15 mouse cellular contexts compared by ENCODE assay signal in genomic region chr12:9048090-9048489, GRCm38 (mm10).
"Had no signal": no experiment of that assay in that cellular context is flagged by ENCODE, and none has a peak within 500 bp of the region (broad histone marks: within the 10 kb centered on the region; RNA-seq: fewer than 3 reads in every experiment).

No protein-coding gene starts in this region.

- DNase-seq: retina, postnatal 1 day; right cerebral cortex, adult 18-20 months; right cerebral cortex, postnatal 14 days; right cerebral cortex, postnatal 25 days; right cerebral cortex, postnatal 4 days; spleen, adult 18-20 months; thymus, adult 18-20 months; thymus, adult 2 months; thymus, postnatal 14 days; thymus, postnatal 25 days; thymus, postnatal 36 days; thymus, postnatal 4 days had no signal

- H3K27ac ChIP-seq: neural tube, embryonic 15.5 days; stomach, embryonic 15.5 days; stomach, postnatal 0 days had no signal

- H3K36me3 ChIP-seq: neural tube, embryonic 15.5 days; stomach, embryonic 15.5 days had no signal

- H3K4me2 ChIP-seq: neural tube, embryonic 15.5 days; stomach, embryonic 15.5 days had no signal

- H3K4me1 ChIP-seq: neural tube, embryonic 15.5 days; stomach, embryonic 15.5 days had no signal

- H3K27me3 ChIP-seq: stomach, embryonic 15.5 days had no signal

- H3K4me3 ChIP-seq: neural tube, embryonic 15.5 days; stomach, embryonic 15.5 days had no signal

- H3K9me3 ChIP-seq: neural tube, embryonic 15.5 days; stomach, embryonic 15.5 days had no signal

- H3K9ac ChIP-seq: neural tube, embryonic 15.5 days; stomach, embryonic 15.5 days had no signal
